Mouse (Mus musculus): ENCODE measurements at regions not wholly inside any gene's neighbourhood (a gene's known extent, or its start where the extent isn't known, plus 50 kb on each side); places are given as distances from the start of the nearest gene placed in this dataset.

- no peak for TF ChIP-seq CTCF (IDR thresholded peaks at IDR 0.05; ENCODE audit: borderline replicate concordance, control insufficient read depth, extremely low read depth, insufficient read depth, low read length, poor library complexity)
- no peak for TF ChIP-seq POLR2A (IDR thresholded peaks at IDR 0.05; ENCODE audit: control insufficient read depth, extremely low read depth, insufficient read depth, low read length, poor library complexity)
These were observed 266.3 kb downstream of the Maf start for GRCm38 (mm10) chr8:115441323-115441722.
